Mouse (Mus musculus): ENCODE measurements around the gene Ttc6. TPM values are rescaled to one million over a fixed set of nuclear protein-coding genes. Genes with fewer than 3 reads are reported as not detected.

Gene Ttc6
- total RNA-seq (2014; rRNA removed) (0.54 and 1.3 TPM in 2 replicates), polyA plus RNA-seq (2015; fragmentation: Nextera tagmentation; extraction: Ambion mirVana) (1.1 TPM in 2 replicates)

- no peak within 1 kb of the TSS for H3K27ac ChIP-seq
- no peak for DNase-seq (ENCODE audit: low spot score)
- 73% methylated on average over 6 of the region's 6 CpGs for WGBS
Measured at GRCm38 (mm10) chr12:57563909-57564308, at the start of gene Ttc6. TSS of gene Ttc6 (plus strand) at chr12:57564113.

GRCm38 (mm10) chr12:57514552-57514951 is 49.4 kb upstream of the Ttc6 start:
- Histone ChIP-seq H3K9ac (replicated peaks; ENCODE audit: low read length) (no peak overlapping the region), H3K36me3 (ENCODE audit: insufficient read depth, low read length) (no peaks in the 10 kb centered on the region), H3K9me3 (ENCODE audit: low read length) (no peaks in the 10 kb centered on the region), H3K4me3 (ENCODE audit: low read length) (no peak overlapping the region), H3K27me3 (ENCODE audit: insufficient read depth, low read length) (no peaks in the 10 kb centered on the region), H3K27ac (no peak overlapping the region), H3K4me1 (ENCODE audit: insufficient read depth, low read length) (no peaks in the 10 kb centered on the region), H3K4me2 (ENCODE audit: low read depth, low read length) (no peak overlapping the region)
- 55% methylated on average over 1 of the region's 1 CpGs for WGBS
- no peak for TF ChIP-seq CTCF (IDR thresholded peaks at IDR 0.05; ENCODE audit: low read depth)
- ATAC-seq = no peak
- DNase-seq (ENCODE audit: low spot score) = no peak

More at GRCm38 (mm10) chr12:57563909-57564308, at the start of gene Ttc6:
- TF ChIP-seq CTCF (IDR thresholded peaks at IDR 0.05; ENCODE audit: low read depth) = no peak
- no peaks in the 10 kb centered on the region for H3K27me3 ChIP-seq (ENCODE audit: insufficient read depth, low read length)
- H3K4me3 ChIP-seq (ENCODE audit: low read length) = no peak within 1 kb of the TSS
- no peaks in the 10 kb centered on the region for H3K9me3 ChIP-seq (ENCODE audit: low read length)
- H3K36me3 ChIP-seq (ENCODE audit: insufficient read depth, low read length) = no peaks in the 10 kb centered on the region
- no peak for ATAC-seq
- H3K4me1 ChIP-seq (ENCODE audit: insufficient read depth, low read length) = no peaks in the 10 kb centered on the region
- H3K4me2 ChIP-seq (ENCODE audit: low read depth, low read length) = no peak within 1 kb of the TSS
- no peak within 1 kb of the TSS for H3K9ac ChIP-seq (replicated peaks; ENCODE audit: low read length)

GRCm38 (mm10) chr12:57515702-57516377 is 48.1 kb upstream of the Ttc6 start:
- H3K27ac ChIP-seq = no peak overlapping the region
- WGBS = 48% methylated on average over 12 of the region's 12 CpGs
- no peak for TF ChIP-seq CTCF (IDR thresholded peaks at IDR 0.05; ENCODE audit: low read depth)
- H3K4me1 ChIP-seq (ENCODE audit: insufficient read depth, low read length) = no peaks in the 10 kb centered on the region
- ATAC-seq (no peak), DNase-seq (ENCODE audit: low spot score) (no peak)
- no peak overlapping the region for H3K4me2 ChIP-seq (ENCODE audit: low read depth, low read length)
- no peak overlapping the region for H3K4me3 ChIP-seq (ENCODE audit: low read length)
- no peaks in the 10 kb centered on the region for H3K27me3 ChIP-seq (ENCODE audit: insufficient read depth, low read length)
- H3K36me3 ChIP-seq (ENCODE audit: insufficient read depth, low read length) = no peaks in the 10 kb centered on the region
- H3K9me3 ChIP-seq (ENCODE audit: low read length) = no peaks in the 10 kb centered on the region
- H3K9ac ChIP-seq (replicated peaks; ENCODE audit: low read length) = no peak overlapping the region

GRCm38 (mm10) chr12:57528335-57528734 is 35.6 kb upstream of the Ttc6 start:
- TF ChIP-seq CTCF (IDR thresholded peaks at IDR 0.05; ENCODE audit: low read depth) = no peak
- Histone ChIP-seq H3K27ac (no peak overlapping the region), H3K9me3 (ENCODE audit: low read length) (no peaks in the 10 kb centered on the region), H3K9ac (replicated peaks; ENCODE audit: low read length) (no peak overlapping the region), H3K36me3 (ENCODE audit: insufficient read depth, low read length) (no peaks in the 10 kb centered on the region), H3K4me2 (ENCODE audit: low read depth, low read length) (no peak overlapping the region), H3K4me1 (ENCODE audit: insufficient read depth, low read length) (no peaks in the 10 kb centered on the region), H3K4me3 (ENCODE audit: low read length) (no peak overlapping the region), H3K27me3 (ENCODE audit: insufficient read depth, low read length) (peaks cover 20% of the 10 kb centered on the region)
- DNase-seq (ENCODE audit: low spot score) (no peak), ATAC-seq (no peak)
- 84% methylated on average over 4 of the region's 4 CpGs for WGBS

- DNase-seq (ENCODE audit: low spot score) = no peak
- no peak overlapping the region for H3K9ac ChIP-seq (replicated peaks; ENCODE audit: low read length)
- H3K27me3 ChIP-seq (ENCODE audit: insufficient read depth, low read length) = peaks cover 41% of the 10 kb centered on the region
- no peak overlapping the region for H3K27ac ChIP-seq
- WGBS = 8% methylated on average over 9 of the region's 9 CpGs
- no peaks in the 10 kb centered on the region for H3K4me1 ChIP-seq (ENCODE audit: insufficient read depth, low read length)
- no peak overlapping the region for H3K4me3 ChIP-seq (ENCODE audit: low read length)
- TF ChIP-seq CTCF (IDR thresholded peaks at IDR 0.05; ENCODE audit: low read depth) = no peak
- peak; percentile 56; the same call in 1 of the 2 replicates for ATAC-seq
- no peaks in the 10 kb centered on the region for H3K9me3 ChIP-seq (ENCODE audit: low read length)
- no peak overlapping the region for H3K4me2 ChIP-seq (ENCODE audit: low read depth, low read length)
- no peaks in the 10 kb centered on the region for H3K36me3 ChIP-seq (ENCODE audit: insufficient read depth, low read length)
Measured at GRCm38 (mm10) chr12:57530474-57530873, 33.4 kb upstream of the Ttc6 start.

GRCm38 (mm10) chr12:57534517-57534878 is 29.4 kb upstream of the Ttc6 start:
- no peak overlapping the region for H3K4me2 ChIP-seq (ENCODE audit: low read depth, low read length)

More at GRCm38 (mm10) chr12:57534517-57534878, 29.4 kb upstream of the Ttc6 start:
- no peak for TF ChIP-seq CTCF (IDR thresholded peaks at IDR 0.05; ENCODE audit: low read depth)
- Histone ChIP-seq H3K4me1 (ENCODE audit: insufficient read depth, low read length) (no peaks in the 10 kb centered on the region), H3K9ac (replicated peaks; ENCODE audit: low read length) (no peak overlapping the region), H3K9me3 (ENCODE audit: low read length) (no peaks in the 10 kb centered on the region), H3K27me3 (ENCODE audit: insufficient read depth, low read length) (peaks cover 72% of the 10 kb centered on the region), H3K36me3 (ENCODE audit: insufficient read depth, low read length) (no peaks in the 10 kb centered on the region), H3K27ac (no peak overlapping the region), H3K4me3 (ENCODE audit: low read length) (no peak overlapping the region)
- 7% methylated on average over 5 of the region's 6 CpGs for WGBS
- DNase-seq (ENCODE audit: low spot score) (no peak), ATAC-seq (no peak; the same call in 1 of the 2 replicates)

Measured in hindbrain, postnatal 0 days (tissue).